Mouse (Mus musculus): ENCODE measurements around the gene Afg3l1. TPM values are rescaled to one million over a fixed set of nuclear protein-coding genes. Genes with fewer than 3 reads are reported as not detected.
"Not testable (repeated sequence)": the region's sequence is repeated elsewhere in the genome, so short reads cannot be mapped to it uniquely, and the experiment has no call there.

Afg3l1 gene
- total RNA-seq (2021) = 10 to 100 TPM; 53.8 to 58.4 TPM
- long read RNA-seq, experiment 1, full-length matches to known transcripts = 158 of 172 reads
- long read RNA-seq, experiment 1, partial matches to known transcripts = 8 of 172 reads
- long read RNA-seq, experiment 1, other reads (novel, unspliced or antisense) = 6 of 172 reads
- long read RNA-seq, experiment 2, full-length matches to known transcripts = 137 of 148 reads
- long read RNA-seq, experiment 2, partial matches to known transcripts = 4 of 148 reads
- long read RNA-seq, experiment 2, other reads (novel, unspliced or antisense) = 7 of 148 reads

DNA sequence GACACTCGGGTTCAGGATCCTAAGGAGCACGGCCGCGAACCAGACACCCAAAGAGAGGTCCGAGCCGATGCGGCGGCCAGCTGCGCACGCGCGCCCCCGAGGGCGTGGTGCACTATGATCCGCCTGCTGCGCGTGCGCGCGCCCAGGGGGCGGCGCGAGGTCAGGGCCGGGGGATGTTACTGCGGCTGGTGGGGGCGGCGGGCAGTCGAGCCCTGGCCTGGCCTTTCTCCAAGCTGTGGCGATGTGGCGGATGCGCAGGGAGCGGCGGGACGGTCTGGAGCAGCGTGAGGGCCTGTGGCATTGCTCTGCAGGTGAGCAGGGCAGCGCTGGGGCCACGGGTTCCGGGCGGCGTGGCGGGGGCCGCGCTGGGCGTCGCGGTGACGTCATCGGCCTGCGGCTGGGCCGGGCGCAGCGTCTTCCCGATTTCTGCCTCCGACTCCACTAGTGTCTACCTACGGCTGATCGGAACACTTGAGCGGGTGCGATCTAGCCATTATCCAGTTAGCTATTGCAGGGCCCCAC lies at the start of gene Afg3l1:
TSS of gene Afg3l1 (plus strand) at position 167 of the 522 bp plus-strand sequence.
- intact Hi-C loops (cut with DNase I) = no loop called here
- peak; percentile 95 to 97 for DNase-seq

DNA sequence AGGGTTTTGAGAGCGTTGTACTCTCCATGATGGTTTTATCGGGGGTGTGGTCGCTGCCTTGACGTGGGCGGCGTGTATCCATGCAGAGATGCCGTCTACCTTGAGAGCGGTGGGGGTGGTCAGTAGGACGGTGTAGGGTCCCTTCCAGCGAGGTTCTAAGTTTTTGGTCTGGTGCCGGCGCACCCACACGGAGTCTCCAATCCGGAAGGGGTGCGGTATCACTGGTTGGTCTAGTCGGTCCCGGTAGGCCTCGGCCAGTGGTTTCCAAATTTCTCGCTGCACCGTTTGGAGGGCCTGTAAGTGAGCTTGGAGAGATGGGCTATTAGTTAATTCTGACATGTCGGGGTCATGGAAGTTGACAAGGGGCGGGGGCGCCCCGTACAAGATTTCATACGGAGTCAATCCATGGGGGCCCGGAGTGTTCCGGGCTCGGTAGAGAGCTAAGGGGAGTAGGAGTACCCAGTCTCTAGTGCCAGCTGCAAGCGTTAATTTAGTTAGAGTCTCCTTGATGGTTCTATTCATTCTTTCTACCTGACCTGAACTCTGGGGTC lies 49.3 kb upstream of the Afg3l1 start:
- intact Hi-C loops (cut with DNase I) = no loop called here
- no peak for DNase-seq

DNA sequence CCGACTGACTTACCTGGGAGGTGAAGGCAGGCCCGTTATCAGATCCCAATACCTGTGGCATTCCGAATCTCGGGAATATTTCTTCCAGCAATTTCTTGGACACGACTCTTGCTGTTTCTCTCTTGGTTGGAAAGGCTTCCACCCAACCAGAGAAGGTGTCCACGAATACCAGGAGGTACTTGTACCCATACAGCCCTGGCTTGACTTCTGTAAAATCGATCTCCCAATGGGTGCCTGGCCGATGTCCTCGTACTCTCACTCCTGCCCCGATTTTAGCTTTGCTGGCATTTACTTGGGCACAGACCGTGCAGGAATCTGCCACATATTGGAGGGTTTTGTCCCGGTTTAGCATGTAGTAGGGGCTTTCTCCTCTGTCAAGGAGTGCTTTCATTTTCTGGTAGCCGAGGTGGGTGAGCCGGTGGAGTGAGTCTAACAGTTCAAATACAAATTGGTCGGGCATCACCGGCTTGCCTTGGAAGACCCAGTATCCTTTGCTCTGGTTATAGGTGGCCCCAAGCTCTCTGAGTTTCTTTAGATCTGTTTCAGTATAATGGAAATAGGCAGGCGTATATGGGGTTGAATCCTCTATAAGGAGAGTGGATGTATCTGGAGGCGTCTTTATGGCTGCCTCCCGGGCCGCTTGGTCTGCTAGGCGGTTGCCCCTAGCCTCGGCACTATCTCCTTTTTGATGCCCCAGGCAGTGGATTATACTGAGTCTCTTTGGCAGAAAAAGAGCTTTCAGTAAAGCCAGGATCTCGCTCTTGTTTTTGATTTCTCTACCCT lies 48.6 kb upstream of the Afg3l1 start:
- intact Hi-C loops (cut with DNase I) = no loop called here
- no peak for DNase-seq

DNA sequence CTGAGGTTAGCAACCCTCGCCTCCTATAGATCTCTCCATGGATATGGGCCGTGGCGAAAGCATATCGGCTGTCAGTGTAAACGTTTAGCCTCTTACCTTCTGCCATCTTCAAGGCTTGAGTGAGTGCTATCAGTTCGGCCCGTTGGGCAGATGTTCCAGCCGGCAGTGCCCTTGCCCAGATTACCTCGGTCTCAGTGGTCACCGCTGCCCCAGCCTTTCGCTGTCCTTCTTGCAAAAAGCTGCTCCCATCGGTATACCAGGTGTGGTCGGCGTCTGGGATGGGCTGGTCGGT lies 48.0 kb upstream of the Afg3l1 start:
- intact Hi-C loops (cut with DNase I); DNase-seq: not testable (repeated sequence)

DNA sequence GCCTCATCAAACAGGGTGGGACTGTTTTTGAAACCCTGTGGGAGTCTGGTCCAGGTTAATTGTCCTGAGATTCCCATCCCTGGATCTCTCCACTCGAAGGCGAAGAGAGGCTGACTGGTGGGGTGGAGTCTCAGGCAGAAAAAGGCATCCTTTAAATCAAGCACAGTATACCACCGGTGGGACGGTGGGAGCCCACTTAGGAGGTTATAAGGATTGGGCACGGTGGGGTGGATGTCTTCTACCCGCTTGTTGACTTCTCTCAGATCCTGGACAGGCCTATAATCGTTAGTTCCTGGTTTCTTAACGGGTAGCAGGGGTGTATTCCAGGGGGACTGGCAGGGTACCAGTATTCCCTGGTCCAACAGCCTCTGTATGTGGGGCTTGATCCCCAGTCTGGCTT lies 46.8 kb upstream of the Afg3l1 start:
- DNase-seq; intact Hi-C loops (cut with DNase I): not testable (repeated sequence)

DNA sequence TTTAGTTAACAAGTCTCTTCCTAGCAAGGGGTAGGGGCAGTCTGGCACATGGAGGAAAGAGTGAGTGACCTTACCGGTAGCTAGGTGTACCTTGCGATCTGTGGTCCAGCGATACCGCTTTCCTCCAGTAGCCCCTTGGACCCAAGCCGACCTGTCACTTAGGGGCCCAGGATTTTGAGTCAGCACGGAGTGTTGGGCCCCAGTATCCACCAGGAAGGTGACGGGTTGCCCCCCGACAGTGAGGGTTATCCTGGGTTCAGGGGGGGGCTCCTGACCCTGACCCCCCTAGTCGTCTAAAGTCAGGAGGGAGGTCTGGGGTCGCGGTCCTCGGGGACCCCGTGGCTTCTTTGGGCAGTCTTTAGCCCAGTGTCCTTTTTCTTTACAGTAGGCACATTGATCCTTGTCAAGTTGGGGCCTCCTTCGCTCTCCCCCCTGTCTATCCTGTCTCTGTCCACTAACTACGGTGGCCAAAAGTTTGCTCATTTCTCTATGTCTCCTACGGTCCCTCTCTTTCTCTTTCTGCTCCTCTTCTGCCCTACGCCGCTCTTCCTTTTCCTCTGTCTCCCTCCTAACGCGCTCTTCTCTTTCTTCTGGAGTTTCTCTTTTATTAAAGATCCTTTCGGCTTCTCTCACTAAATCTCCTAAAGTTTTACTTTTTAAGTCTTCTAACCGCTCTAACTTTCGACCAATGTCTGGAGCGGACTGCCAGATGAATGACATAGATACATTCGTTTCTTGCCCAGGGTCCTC lies 45.9 kb upstream of the Afg3l1 start:
- intact Hi-C loops (cut with DNase I) = no loop called here
- no peak for DNase-seq

DNA sequence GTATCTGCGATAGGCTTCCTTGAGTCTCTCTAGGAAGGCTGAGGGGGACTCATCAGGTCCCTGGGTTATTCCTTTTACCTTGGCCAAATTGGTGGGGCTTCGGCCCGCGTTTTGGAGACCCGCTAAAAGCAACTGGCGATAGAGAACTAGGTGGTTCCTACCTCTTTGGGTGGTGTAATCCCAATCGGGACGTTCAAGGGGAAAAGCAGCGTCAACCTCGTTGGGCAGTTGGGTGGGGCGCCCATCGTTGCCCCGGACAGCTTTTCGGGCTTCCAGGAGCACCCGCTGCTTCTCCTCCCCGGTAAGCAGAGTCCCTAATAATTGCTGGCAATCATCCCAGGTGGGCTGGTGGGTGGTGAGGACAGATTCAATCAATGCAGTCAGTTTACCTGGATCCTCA lies 45.3 kb upstream of the Afg3l1 start:
- no peak for DNase-seq
- intact Hi-C loops (cut with DNase I) = no loop called here

DNA sequence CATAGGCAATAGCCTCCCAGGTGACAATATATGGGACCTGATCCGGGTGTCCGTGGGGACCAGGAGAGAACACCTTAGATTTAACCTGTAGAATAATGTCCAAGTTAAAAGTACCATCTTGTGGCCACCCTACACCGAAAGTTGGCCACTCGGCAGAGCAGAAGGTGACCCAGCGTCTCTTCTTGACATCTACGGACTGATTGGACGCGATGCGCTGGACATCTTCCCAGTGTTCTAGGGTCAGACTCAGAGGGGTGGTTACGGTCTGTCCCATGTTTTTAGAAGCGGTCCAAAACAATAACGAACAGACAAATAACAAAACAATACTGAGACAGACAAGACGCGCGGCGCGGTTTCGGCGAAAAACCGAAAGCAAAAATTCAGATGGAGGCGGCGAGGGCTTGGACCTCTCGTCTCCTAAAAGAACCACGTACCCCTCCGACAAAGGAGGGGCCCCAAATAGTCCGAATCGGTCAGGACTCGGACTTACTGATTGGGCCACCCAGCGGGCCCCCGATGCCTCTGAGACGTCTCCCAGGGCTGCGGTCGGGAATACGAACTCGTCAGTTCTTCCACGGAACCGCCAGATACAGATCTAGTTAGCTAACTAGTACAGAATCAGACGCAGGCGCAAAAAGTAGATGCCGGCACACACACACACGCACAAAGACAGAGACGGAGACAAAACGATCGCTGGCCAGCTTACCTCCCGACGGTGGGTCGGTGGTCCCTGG lies 44.3 kb upstream of the Afg3l1 start:
- DNase-seq; intact Hi-C loops (cut with DNase I): not testable (repeated sequence)

DNA sequence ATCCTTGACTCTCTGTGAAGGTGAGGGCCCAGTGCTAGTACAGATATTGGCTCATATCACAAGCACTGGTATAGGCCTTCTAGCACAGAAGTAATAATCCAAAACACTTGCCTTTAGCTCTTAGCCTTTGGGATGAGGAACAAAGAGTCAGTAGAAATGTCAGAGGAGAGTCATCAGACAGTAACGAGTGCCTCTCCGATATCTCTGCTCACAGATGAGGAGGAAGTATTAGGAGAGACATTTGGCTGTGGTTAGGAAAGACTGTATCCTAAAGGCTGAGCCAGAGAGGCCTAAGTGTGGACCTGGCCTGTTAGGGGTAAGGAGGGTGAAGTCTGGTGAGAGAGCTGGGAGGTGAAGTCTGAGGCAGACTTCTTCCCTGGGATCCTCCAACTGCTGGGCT lies 35.9 kb upstream of the Afg3l1 start:
- intact Hi-C loops (cut with DNase I) = no loop called here
- DNase-seq = no peak

DNA sequence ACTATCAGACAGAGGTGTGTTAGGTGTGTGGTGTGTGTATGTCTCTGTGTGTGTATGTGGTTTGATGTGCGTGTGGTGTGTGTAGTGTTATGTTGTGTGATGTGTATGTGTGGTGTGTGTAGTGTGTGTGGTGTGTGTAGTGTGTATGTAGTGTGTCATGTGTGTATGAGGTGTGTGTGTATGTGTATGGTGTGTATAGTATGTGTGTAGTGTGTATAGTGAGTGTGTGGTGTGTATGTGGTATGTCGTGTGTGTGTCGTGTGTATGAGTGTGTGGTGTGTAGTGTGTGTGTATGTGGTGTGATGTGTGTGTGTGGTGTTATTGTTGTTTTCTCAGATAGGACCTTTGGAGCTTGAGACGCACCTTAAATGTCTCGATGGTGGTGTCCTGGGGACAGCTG lies 35.4 kb upstream of the Afg3l1 start:
- intact Hi-C loops (cut with DNase I) = no loop called here
- DNase-seq = no peak

DNA sequence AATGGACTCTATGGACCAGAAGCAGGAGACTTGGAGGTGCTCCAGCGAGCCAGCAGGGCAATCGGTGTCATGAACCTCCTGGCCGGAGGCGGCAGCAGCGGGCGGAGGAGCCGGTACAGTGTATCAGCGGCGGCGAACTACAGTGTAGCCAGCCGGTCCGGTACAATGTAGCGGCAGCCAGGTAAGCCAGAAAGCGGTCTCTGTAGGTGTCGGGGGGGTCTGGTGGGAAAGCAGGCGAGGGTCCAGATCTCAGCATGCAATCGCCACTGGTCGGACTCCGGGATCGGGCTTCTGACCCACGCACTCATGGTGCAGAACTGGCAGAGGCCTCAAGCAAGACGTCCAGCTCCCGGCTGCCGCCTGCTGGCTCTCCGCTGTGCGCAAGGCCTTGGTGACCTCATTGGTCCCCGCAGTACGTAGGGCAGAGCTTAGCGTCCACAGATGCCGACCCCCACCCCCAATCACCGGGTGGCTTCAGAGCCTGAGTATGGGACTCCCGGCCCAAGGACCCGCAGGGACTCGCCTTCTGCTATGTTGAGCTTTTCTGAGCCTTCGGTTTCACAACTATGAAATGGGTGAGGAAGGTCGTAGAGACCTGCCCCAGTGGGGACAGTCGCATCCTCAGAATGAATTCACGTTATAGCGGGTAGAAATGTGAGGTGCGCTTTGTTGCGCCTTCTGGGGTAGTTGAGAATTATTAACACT lies 34.7 kb upstream of the Afg3l1 start:
- intact Hi-C loops (cut with DNase I) = no loop called here
- peak; percentile 95 to 98 for DNase-seq

DNA sequence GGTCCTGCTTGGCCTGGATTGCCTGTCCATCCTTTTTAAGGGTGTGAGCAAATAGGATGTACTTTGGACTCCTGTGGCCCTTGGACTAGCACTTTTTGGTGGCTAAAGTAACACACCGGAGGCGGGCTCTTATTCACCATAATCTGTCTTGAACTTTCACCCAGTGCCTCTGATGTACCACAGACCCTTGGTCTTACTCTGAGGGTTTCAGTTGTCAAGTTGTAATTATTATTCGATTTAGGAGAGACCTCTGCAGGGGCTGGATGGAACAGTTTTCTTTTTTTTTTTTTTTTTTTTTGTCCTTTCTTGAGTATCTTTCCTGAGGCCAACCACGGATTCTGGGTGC lies 34.2 kb upstream of the Afg3l1 start:
- DNase-seq = no peak
- intact Hi-C loops (cut with DNase I) = no loop called here

DNA sequence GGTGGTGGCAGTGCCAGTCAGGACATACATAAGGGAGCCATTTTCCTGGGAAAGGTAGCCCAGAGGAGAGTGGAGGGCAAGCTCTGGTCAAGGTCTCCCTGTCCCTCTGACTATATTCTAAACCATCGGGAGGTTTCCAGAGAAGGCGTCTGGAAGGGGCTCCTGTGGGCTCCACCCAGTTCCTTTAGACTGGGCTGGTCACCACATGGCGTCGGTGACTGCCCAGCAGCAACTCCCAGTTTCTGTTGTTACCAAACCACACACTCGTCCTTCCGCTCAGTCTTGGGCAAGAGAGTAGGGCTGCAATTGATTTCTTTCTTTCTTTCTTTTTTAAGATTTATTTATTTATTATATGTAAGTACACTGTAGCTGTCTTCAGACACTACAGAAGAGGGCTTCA lies 33.6 kb upstream of the Afg3l1 start:
- intact Hi-C loops (cut with DNase I) = no loop called here

DNA sequence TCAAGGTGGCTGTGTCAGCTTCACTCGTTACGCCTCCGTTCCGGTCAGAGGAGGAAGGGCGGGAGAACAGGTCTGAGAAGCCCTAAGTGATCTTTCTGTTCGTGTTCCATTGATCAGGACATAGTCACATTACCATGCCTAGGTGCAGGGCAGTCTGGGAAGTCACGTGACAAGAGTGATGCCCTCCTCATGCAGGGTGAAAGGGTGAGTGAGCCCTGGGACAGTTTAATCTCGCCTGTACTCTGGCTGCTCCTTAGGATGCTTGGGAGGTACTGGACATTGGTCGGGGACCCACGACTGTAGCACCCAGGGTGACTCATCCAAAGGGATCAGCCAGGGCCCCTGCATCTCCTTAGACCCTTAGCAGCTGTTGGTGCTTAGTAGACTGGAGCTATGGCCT lies 31.7 kb upstream of the Afg3l1 start:
- intact Hi-C loops (cut with DNase I) = no loop called here
- DNase-seq = no peak

More for the DNA sequence above, 33.6 kb upstream of the Afg3l1 start:
- DNase-seq = no peak

DNA sequence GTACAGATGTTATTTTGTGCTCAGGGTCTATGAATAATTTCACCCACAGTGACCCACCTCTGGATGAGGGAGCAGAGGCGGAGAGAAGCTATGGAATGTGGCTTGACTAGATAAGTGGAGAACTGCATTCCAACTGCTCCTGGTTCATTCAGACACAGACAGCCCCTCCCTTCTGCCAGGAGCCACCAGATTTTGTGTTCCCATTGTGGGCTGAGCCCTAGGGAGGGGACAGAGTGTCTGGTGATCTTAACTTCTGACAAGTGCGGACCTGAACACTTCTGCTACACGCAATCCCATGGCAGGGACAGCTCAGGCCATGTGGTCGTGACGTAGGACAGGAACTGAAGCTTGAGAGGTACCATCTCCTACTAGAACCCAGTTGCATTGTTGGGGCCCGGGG lies 30.9 kb upstream of the Afg3l1 start:
- DNase-seq = peak in 1 of 2 experiments; percentile 14
- intact Hi-C loops (cut with DNase I) = no loop called here

DNA sequence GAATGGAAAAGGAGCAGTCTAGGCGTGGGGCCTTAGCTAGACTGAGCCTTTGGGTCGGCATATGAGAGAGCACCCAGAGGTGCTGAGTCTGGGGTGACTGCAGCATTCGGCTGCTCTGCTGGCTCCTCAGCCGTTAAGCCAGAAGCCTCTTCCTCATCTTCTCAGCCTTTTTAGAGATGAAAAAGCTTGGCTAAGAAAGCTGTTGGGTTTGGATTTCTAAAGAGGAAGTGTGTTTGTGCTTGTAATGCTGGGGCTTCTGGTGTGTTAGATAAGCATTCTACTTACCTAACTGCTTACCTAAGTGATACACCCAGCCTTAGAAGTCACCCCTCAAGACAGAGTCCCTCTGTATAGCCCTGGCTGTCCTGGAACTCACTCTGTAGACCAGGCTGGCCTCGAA lies 26.9 kb upstream of the Afg3l1 start:
- DNase-seq = no peak

DNA sequence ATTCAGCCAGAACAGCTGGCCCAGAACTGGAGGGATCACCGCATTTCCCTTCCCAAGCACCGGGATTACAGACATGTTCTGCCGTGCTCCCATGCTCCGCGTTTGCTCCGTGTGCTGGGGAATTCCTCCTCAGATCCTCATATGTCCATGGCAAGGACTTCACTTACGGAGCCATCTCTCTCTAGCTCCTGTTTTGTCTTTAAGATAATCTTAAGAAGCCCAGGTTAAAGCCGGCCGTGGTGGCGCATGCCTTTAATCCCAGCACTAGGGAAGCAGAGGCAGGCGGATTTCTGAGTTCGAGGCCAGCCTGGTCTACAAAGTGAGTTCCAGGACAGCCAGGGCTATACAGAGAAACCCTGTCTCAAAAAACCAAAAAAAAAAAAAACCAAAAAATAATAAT lies 26.0 kb upstream of the Afg3l1 start:
- DNase-seq; intact Hi-C loops (cut with DNase I): not testable (repeated sequence)

More for the DNA sequence above, 26.9 kb upstream of the Afg3l1 start:
- intact Hi-C loops (cut with DNase I) = no loop called here

DNA sequence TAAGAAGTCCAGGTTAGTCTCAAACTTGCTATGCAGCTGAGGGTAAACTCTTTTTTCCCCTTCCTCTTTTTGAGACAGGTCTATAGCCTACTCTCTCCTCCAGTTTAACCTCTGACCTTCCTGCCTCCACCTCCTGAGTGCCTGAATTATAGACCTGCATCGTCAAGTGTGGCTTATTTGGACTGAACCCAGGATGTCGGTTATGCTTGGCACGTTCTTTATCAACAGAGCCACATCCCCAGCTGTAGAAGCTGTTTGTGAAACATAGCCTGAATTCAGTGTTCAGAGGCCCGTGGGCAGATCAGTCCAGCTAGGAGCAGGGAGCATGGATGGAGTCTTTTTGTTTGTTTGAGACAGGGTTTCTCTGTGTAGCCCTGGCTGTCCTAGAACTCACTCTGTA lies 25.6 kb upstream of the Afg3l1 start:
- intact Hi-C loops (cut with DNase I) = no loop called here
- no peak for DNase-seq

DNA sequence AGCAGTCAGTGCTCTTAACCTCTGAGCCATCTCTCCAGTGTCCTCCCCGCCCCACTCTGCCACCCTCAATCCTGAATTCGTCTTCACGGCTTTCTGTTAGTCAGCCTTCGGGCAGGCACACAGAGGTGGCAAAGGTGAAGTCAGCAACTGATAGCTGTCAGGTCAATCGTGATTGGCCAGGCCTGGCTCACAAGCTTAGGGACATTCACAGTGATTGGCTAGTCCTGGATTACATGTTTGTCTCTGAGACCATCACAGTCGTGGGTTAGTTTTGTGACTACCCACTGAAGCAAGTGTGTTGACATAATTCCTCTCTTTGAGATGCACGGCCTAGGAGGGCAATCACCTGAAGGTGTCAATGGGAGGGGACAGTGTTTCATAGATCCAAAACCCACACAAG lies 24.4 kb upstream of the Afg3l1 start:
- intact Hi-C loops (cut with DNase I) = no loop called here
- DNase-seq = no peak

DNA sequence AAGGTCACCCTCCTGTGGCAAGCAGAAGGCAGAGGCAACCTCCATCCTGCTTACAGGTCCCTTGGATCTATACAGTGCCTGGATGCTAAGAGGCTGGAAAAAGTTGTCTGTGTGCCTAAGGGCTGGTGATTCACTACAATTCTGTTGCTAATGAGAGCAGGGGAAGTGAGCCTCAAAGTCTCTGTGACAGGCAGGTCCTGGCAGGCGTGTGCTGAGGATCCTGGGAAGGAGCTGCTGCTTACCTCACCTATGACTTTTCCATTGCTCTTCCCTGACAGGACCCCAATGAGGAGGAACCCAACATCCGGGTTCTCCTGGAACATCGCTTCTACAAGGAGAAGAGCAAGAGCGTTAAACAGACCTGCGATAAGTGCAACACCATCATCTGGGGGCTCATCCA lies 23.8 kb upstream of the Afg3l1 start:
- intact Hi-C loops (cut with DNase I) = no loop called here
- DNase-seq = no peak

Data from heart, postnatal 14 days (tissue).